Comparison of ENCODE assay signal across 23 mouse cellular contexts in genomic region chr4:40374213-40374612, GRCm38 (mm10).
"Had no signal": no experiment of that assay in that cellular context is flagged by ENCODE, and none has a peak within 500 bp of the region (broad histone marks: within the 10 kb centered on the region; RNA-seq: fewer than 3 reads in every experiment).

No protein-coding gene starts in this region.

- H3K27me3 ChIP-seq: liver, embryonic 15.5 days; lung, embryonic 15.5 days; midbrain, embryonic 13.5 days; neural tube, embryonic 13.5 days; neural tube, embryonic 15.5 days; stomach, embryonic 15.5 days had no signal

- H3K4me2 ChIP-seq: liver, embryonic 15.5 days; lung, embryonic 15.5 days; midbrain, embryonic 11.5 days; midbrain, embryonic 13.5 days; neural tube, embryonic 13.5 days; neural tube, embryonic 15.5 days; stomach, embryonic 15.5 days had no signal

- H3K36me3 ChIP-seq: liver, embryonic 15.5 days; lung, embryonic 15.5 days; midbrain, embryonic 13.5 days; neural tube, embryonic 13.5 days; neural tube, embryonic 15.5 days; stomach, embryonic 15.5 days had no signal

- H3K4me3 ChIP-seq: liver, embryonic 15.5 days; lung, embryonic 15.5 days; megakaryocyte, embryonic 14.5 days; midbrain, embryonic 13.5 days; myocyte; neural tube, embryonic 13.5 days; neural tube, embryonic 15.5 days; stomach, embryonic 15.5 days had no signal

- H3K9ac ChIP-seq: liver, embryonic 15.5 days; liver, postnatal 0 days; lung, embryonic 15.5 days; midbrain, embryonic 13.5 days; neural tube, embryonic 13.5 days; neural tube, embryonic 15.5 days; stomach, embryonic 15.5 days had no signal

- DNase-seq: liver, postnatal 0 days; lung, adult 2 months; lung, postnatal 14 days; lung, postnatal 36 days; retina, postnatal 1 day; right cerebral cortex, adult 18-20 months; right cerebral cortex, postnatal 25 days; thymus, adult 2 months; thymus, postnatal 25 days; thymus, postnatal 4 days had no signal

- H3K4me1 ChIP-seq: liver, embryonic 15.5 days; lung, embryonic 15.5 days; megakaryocyte, embryonic 14.5 days; midbrain, embryonic 13.5 days; stomach, embryonic 15.5 days had no signal

- H3K9me3 ChIP-seq: liver, embryonic 15.5 days; lung, embryonic 15.5 days; megakaryocyte, embryonic 14.5 days; midbrain, embryonic 13.5 days; neural tube, embryonic 13.5 days; neural tube, embryonic 15.5 days; stomach, embryonic 15.5 days had no signal

- ATAC-seq: liver, postnatal 0 days; lung, postnatal 0 days; midbrain, embryonic 13.5 days; midbrain, embryonic 16.5 days had no signal

- H3K27ac ChIP-seq: liver, embryonic 15.5 days; lung, embryonic 15.5 days; macrophage; midbrain, embryonic 13.5 days; neural tube, embryonic 13.5 days; neural tube, embryonic 15.5 days; stomach, embryonic 15.5 days; stomach, postnatal 0 days had no signal
